Mouse (Mus musculus): ENCODE results near the gene Sipa1. TPM values are rescaled to one million over a fixed set of nuclear protein-coding genes. Genes with fewer than 3 reads are reported as not detected.

Gene Sipa1
- polyA plus RNA-seq (2014; fragmentation: Nextera tagmentation; extraction: Ambion mirVana), result 18.4 and 19.9 TPM in 2 replicates

DNA sequence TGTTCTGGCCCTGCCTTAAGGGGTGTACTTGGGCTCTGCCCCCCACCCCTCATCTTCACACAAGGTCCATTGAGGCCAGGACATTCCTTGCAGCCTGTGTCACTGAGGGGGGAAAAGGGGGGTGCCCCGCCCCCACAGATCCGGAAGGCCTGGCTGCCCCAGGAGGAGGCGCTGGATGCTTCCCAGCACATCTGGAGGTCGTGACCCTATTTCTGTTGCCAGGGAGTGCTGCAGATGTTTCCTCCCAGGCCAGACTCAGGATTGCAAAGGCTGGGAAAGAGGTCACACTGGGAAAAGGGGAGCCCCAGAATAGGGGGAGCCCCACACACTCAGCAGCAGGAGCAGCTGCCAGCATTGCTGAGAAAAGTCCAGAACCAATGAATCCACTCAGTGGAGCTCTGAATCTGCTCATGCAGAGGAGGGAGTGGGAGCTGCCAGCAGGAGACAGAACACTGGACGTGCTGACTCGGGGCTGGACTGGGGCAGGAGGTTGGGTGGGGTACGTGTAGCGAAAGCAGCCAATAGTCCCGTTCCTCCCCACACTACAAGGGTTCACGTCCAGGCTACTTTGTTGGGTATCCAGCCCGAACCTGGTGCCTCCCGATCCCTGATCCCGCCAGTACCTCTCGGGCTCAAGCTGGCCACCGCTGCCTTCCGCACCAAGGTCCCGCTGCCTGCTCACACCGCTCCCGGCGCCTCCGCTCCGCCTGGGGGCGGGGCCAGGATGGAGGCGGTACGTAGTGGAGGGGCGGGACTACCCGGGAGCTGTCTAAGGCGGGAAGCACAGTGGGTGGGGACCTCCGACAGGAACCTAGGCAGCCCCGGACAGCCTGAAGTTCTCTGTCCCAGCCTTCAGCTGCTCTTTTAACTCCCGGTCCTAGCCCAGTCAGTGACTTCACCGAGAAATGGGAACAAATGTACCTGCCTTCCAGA is at the start of gene Sipa1:
TSS of gene Sipa1 (minus strand) at position 727 of the 933 bp plus-strand sequence.
- WGBS, result 2% methylated on average over 31 of the region's 32 CpGs
- Histone ChIP-seq H3K36me3 (ENCODE audit: control insufficient read depth, insufficient read depth, low read length) (peaks cover 4% of the 10 kb centered on the region; the same call in 1 of the 2 replicates), H3K4me1 (replicated peaks; ENCODE audit: control insufficient read depth, insufficient read depth, low read length) (peaks cover 9% of the 10 kb centered on the region; the same call in 1 of the 2 replicates), H3K9ac (ENCODE audit: low read length) (peak within 1 kb of the TSS; percentile 37), H3K9me3 (ENCODE audit: control insufficient read depth, low read length) (no peaks in the 10 kb centered on the region), H3K27ac (ENCODE audit: low read depth, low read length) (no peak within 1 kb of the TSS), H3K4me3 (ENCODE audit: low read depth, low read length) (peak within 1 kb of the TSS; percentile 33), H3K27me3 (ENCODE audit: control insufficient read depth, insufficient read depth, low read length) (no peaks in the 10 kb centered on the region), H3K4me2 (ENCODE audit: low read depth, low read length, severe bottlenecking) (peak within 1 kb of the TSS; percentile 67)
- DNase-seq (ENCODE audit: low spot score), result peak; percentile 93
- ATAC-seq (replicated peaks; ENCODE audit: low FRiP score), result peak; percentile 93

DNA sequence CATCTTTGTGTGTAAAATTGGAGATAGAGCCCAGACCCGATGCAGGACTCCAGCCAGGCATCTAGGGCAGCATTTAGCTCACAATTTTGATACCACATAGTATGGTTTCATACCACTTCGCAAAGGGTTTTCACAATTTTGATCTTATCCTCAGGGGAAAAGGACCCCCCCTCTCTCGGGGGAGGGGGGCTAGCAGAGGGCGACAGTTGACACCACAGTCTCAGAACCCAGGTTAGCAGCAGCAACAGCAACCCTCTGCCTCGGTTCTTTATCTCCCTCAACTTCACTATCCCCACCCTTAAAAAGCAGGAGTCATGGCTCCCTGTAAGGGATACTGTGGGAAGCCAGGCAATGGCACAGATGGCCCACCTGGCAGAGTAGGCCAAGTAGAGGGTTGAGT is 49.7 kb upstream of the Sipa1 start:
- no peaks in the 10 kb centered on the region for H3K27me3 ChIP-seq (ENCODE audit: control insufficient read depth, insufficient read depth, low read length)
- ATAC-seq (replicated peaks; ENCODE audit: low FRiP score), result no peak
- DNase-seq (ENCODE audit: low spot score), result no peak
- H3K9ac ChIP-seq (ENCODE audit: low read length), result no peak overlapping the region
- H3K36me3 ChIP-seq (ENCODE audit: control insufficient read depth, insufficient read depth, low read length), result no peaks in the 10 kb centered on the region; the same call in 1 of the 2 replicates
- H3K27ac ChIP-seq (ENCODE audit: low read depth, low read length), result no peak overlapping the region
- no peak overlapping the region for H3K4me2 ChIP-seq (ENCODE audit: low read depth, low read length, severe bottlenecking)
- no peaks in the 10 kb centered on the region for H3K9me3 ChIP-seq (ENCODE audit: control insufficient read depth, low read length)
- no peak overlapping the region for H3K4me3 ChIP-seq (ENCODE audit: low read depth, low read length)
- H3K4me1 ChIP-seq (replicated peaks; ENCODE audit: control insufficient read depth, insufficient read depth, low read length), result peaks cover 6% of the 10 kb centered on the region; the same call in 1 of the 2 replicates
- 76% methylated on average over 5 of the region's 5 CpGs for WGBS

DNA sequence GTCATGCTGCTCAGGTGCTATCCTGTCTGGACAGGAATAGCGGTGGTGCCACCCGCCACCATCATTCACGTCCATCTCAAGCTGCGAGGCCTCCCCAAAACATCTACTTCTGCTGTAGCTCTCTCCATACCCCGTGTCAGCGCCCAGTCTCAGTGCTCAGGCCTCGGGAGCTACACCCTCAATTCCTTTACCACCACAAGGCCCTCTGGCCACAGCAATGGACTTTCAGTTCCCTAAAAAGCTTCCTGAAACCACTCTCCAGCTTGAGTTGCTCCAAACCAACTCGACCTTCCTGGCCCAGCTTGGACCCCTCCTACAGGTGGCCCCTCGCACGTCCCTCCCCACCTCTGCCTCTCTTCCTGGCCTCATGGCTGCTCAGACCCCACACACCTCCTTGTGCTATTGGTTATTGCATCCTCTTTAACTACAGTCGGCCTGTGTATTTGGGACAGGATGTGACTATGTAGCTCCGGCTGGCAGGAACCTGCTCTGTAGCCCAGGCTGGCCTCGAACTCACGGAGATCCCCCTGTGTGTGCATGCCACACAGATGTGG is 48.5 kb upstream of the Sipa1 start:
- H3K9ac ChIP-seq (ENCODE audit: low read length), result no peak overlapping the region
- H3K27ac ChIP-seq (ENCODE audit: low read depth, low read length), result no peak overlapping the region
- no peaks in the 10 kb centered on the region; the same call in 1 of the 2 replicates for H3K36me3 ChIP-seq (ENCODE audit: control insufficient read depth, insufficient read depth, low read length)
- H3K4me3 ChIP-seq (ENCODE audit: low read depth, low read length), result no peak overlapping the region
- 91% methylated on average over 14 of the region's 14 CpGs for WGBS
- H3K4me2 ChIP-seq (ENCODE audit: low read depth, low read length, severe bottlenecking), result no peak overlapping the region
- no peaks in the 10 kb centered on the region for H3K27me3 ChIP-seq (ENCODE audit: control insufficient read depth, insufficient read depth, low read length)
- peaks cover 6% of the 10 kb centered on the region; the same call in 1 of the 2 replicates for H3K4me1 ChIP-seq (replicated peaks; ENCODE audit: control insufficient read depth, insufficient read depth, low read length)
- ATAC-seq (replicated peaks; ENCODE audit: low FRiP score) (no peak), DNase-seq (ENCODE audit: low spot score) (no peak)
- H3K9me3 ChIP-seq (ENCODE audit: control insufficient read depth, low read length), result no peaks in the 10 kb centered on the region

DNA sequence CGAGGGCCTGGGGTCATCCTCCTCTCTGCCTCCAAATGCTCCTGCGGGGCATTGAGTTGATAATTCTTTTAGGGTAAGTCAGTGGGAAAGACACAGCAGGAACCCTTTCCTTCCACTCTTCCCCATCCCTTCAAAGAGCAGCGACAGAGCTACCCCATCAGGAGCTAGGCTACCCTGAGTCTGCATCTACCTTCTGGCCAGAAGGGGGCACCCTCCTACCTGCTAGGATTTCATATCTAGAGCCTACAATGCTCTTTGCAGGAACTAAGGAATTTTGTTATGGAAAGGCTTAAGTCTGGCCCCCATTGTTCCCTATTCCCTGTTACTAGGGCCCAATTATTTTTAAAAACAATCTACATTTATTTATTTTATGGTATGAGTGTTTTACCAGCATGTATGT is 47.7 kb upstream of the Sipa1 start:
- Histone ChIP-seq H3K27me3 (ENCODE audit: control insufficient read depth, insufficient read depth, low read length) (no peaks in the 10 kb centered on the region), H3K4me1 (replicated peaks; ENCODE audit: control insufficient read depth, insufficient read depth, low read length) (peaks cover 3% of the 10 kb centered on the region; the same call in 1 of the 2 replicates), H3K4me2 (ENCODE audit: low read depth, low read length, severe bottlenecking) (no peak overlapping the region), H3K4me3 (ENCODE audit: low read depth, low read length) (no peak overlapping the region), H3K9me3 (ENCODE audit: control insufficient read depth, low read length) (no peaks in the 10 kb centered on the region), H3K36me3 (ENCODE audit: control insufficient read depth, insufficient read depth, low read length) (no peaks in the 10 kb centered on the region; the same call in 1 of the 2 replicates), H3K9ac (ENCODE audit: low read length) (no peak overlapping the region), H3K27ac (ENCODE audit: low read depth, low read length) (no peak overlapping the region)
- DNase-seq (ENCODE audit: low spot score), result no peak
- ATAC-seq (replicated peaks; ENCODE audit: low FRiP score), result no peak
- WGBS, result 10% methylated on average over 3 of the region's 3 CpGs

DNA sequence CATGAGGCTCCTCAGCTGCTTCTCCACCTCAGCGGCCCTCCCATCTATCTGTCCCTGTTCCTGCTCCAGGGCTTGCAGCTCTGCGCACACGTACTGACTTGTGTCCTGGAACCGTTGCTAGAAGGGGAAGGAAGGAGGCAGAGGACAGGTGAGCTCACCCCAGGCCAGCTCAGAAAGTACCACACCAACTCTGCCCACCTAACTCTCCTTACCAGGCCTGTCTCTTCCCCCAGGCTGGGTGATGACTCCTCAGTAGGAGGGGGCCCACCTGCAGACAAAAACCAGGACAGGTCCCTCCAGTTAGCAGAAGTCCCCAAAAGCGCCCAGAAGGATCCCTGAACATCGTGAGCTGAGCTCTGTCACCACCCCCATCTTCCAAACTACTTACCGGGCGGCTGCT is 47.1 kb upstream of the Sipa1 start:
- Histone ChIP-seq H3K9ac (ENCODE audit: low read length) (no peak overlapping the region), H3K27ac (ENCODE audit: low read depth, low read length) (no peak overlapping the region), H3K4me3 (ENCODE audit: low read depth, low read length) (no peak overlapping the region), H3K9me3 (ENCODE audit: control insufficient read depth, low read length) (no peaks in the 10 kb centered on the region), H3K36me3 (ENCODE audit: control insufficient read depth, insufficient read depth, low read length) (no peaks in the 10 kb centered on the region; the same call in 1 of the 2 replicates), H3K4me2 (ENCODE audit: low read depth, low read length, severe bottlenecking) (no peak overlapping the region), H3K4me1 (replicated peaks; ENCODE audit: control insufficient read depth, insufficient read depth, low read length) (peaks cover under 1% of the 10 kb centered on the region; the same call in 1 of the 2 replicates), H3K27me3 (ENCODE audit: control insufficient read depth, insufficient read depth, low read length) (no peaks in the 10 kb centered on the region)
- DNase-seq (ENCODE audit: low spot score), result no peak
- 78% methylated on average over 7 of the region's 8 CpGs for WGBS
- ATAC-seq (replicated peaks; ENCODE audit: low FRiP score), result no peak

DNA sequence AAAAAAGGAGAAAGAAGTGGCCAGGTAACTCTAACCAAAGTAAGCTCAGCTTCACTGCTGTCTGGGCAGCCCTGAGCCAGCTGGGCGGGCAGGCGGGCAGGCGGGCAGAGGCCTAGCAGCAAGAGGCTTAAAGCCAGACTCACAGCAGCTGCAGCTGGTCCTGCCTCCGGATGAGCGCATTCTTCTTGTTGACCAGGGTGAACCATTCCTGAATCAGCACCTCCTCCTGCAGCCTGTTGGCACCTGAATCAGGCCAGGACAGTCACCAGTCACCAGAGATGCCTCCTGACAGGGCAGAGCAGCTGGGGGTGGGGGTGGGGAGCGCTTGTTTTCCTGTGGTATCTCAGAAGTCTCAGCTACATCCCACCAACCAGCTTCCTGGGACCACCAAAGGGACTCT is 46.6 kb upstream of the Sipa1 start:
- H3K4me2 ChIP-seq (ENCODE audit: low read depth, low read length, severe bottlenecking), result no peak overlapping the region
- 95% methylated on average over 6 of the region's 6 CpGs for WGBS
- no peak for ATAC-seq (replicated peaks; ENCODE audit: low FRiP score)
- H3K4me3 ChIP-seq (ENCODE audit: low read depth, low read length), result no peak overlapping the region
- no peaks in the 10 kb centered on the region for H3K27me3 ChIP-seq (ENCODE audit: control insufficient read depth, insufficient read depth, low read length)
- no peaks in the 10 kb centered on the region for H3K9me3 ChIP-seq (ENCODE audit: control insufficient read depth, low read length)
- no peak for DNase-seq (ENCODE audit: low spot score)
- H3K4me1 ChIP-seq (replicated peaks; ENCODE audit: control insufficient read depth, insufficient read depth, low read length), result no peaks in the 10 kb centered on the region
- H3K36me3 ChIP-seq (ENCODE audit: control insufficient read depth, insufficient read depth, low read length), result no peaks in the 10 kb centered on the region; the same call in 1 of the 2 replicates
- H3K9ac ChIP-seq (ENCODE audit: low read length), result no peak overlapping the region
- no peak overlapping the region for H3K27ac ChIP-seq (ENCODE audit: low read depth, low read length)

DNA sequence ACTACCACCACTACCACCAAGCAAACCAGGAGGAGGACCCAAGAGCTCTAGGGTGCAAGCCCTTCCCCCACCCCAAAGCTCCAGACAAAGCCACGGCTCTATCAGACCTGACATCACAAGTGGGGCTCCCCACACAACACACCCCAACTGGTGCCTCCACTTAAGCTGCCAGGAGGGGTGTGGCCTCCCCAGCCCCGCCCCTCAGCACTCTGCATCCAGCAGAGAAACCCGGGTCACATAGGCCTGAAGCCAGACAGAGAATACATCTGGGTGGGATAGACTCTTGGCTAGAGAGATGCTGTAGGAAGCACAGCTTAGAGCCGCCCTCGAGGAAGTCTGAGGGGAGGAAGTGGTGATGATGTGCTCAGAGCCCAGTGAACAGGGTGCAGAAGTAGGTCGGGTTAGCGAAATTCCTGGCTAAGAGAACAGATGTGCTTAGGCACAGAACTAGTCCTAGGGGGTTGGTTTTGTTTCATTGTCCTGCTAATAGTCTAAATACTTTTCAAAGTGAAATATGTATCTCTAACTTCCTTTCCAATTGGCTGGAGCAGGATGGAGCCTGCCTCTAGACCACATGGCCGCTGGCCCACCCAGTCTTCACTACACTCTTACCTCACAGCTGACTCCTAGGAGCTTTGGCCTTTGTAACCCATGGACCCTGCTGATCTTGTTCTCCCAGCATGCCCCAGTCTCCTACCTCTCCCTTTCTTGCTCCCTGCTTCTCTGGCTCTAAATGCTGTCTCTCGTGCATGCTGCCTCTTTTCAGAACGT is 41.5 kb upstream of the Sipa1 start:
- no peaks in the 10 kb centered on the region; the same call in 1 of the 2 replicates for H3K36me3 ChIP-seq (ENCODE audit: control insufficient read depth, insufficient read depth, low read length)
- H3K4me3 ChIP-seq (ENCODE audit: low read depth, low read length), result no peak overlapping the region
- DNase-seq (ENCODE audit: low spot score), result no peak
- H3K27me3 ChIP-seq (ENCODE audit: control insufficient read depth, insufficient read depth, low read length), result no peaks in the 10 kb centered on the region
- no peak overlapping the region for H3K27ac ChIP-seq (ENCODE audit: low read depth, low read length)
- WGBS, result 41% methylated on average over 10 of the region's 10 CpGs
- no peak overlapping the region for H3K9ac ChIP-seq (ENCODE audit: low read length)
- H3K9me3 ChIP-seq (ENCODE audit: control insufficient read depth, low read length), result no peaks in the 10 kb centered on the region
- no peak for ATAC-seq (replicated peaks; ENCODE audit: low FRiP score)
- no peaks in the 10 kb centered on the region for H3K4me1 ChIP-seq (replicated peaks; ENCODE audit: control insufficient read depth, insufficient read depth, low read length)
- H3K4me2 ChIP-seq (ENCODE audit: low read depth, low read length, severe bottlenecking), result no peak overlapping the region

DNA sequence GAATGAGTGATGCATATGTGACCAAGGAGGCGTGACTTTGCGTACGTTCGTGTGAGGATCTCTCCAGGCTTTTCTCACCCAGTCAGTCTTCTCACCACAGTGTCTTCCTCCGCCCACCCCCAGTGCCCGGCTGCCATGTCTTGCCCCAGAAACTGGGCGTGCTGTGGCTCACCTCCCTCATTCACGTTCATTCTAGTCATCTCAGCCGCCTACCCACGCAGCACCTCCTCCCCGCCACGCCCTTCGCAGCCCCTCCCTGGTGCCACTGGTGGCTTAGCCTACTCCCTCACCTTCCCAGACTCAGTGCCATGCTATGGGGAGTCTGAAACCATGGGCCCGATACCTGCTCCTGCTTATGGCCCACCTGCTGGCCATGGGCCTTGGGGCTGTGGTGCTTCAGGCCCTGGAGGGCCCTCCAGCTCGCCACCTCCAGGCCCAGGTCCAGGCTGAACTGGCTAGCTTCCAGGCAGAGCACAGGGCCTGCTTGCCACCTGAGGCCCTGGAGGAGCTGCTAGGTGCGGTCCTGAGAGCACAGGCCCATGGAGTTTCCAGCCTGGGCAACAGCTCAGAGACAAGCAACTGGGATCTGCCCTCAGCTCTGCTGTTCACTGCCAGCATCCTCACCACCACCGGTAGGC is 40.8 kb upstream of the Sipa1 start, which contains the start of gene Kcnk7:
TSS of gene Kcnk7 (plus strand) at position 205 of the 638 bp plus-strand sequence.
- no peaks in the 10 kb centered on the region for H3K27me3 ChIP-seq (ENCODE audit: control insufficient read depth, insufficient read depth, low read length)
- no peaks in the 10 kb centered on the region for H3K9me3 ChIP-seq (ENCODE audit: control insufficient read depth, low read length)
- DNase-seq (ENCODE audit: low spot score), result no peak
- WGBS, result 81% methylated on average over 17 of the region's 17 CpGs
- no peak within 1 kb of the TSS for H3K4me2 ChIP-seq (ENCODE audit: low read depth, low read length, severe bottlenecking)
- H3K27ac ChIP-seq (ENCODE audit: low read depth, low read length), result no peak within 1 kb of the TSS
- ATAC-seq (replicated peaks; ENCODE audit: low FRiP score), result no peak
- no peaks in the 10 kb centered on the region; the same call in 1 of the 2 replicates for H3K36me3 ChIP-seq (ENCODE audit: control insufficient read depth, insufficient read depth, low read length)
- H3K4me3 ChIP-seq (ENCODE audit: low read depth, low read length), result no peak within 1 kb of the TSS
- no peak within 1 kb of the TSS for H3K9ac ChIP-seq (ENCODE audit: low read length)
- no peaks in the 10 kb centered on the region for H3K4me1 ChIP-seq (replicated peaks; ENCODE audit: control insufficient read depth, insufficient read depth, low read length)

Data from forebrain, embryonic 11.5 days (tissue).